Mouse (Mus musculus) midbrain, embryonic 12.5 days (tissue): ENCODE data around the gene Mcemp1. TPM values are rescaled to one million over a fixed set of nuclear protein-coding genes. Genes with fewer than 3 reads are reported as not detected.

ENCODE experiments used
- ATAC-seq: fragments of 200-750 bp; cut with Nextera tagmentation; 2 replicates; pipeline ENCODE4 v1.8.0; 2017; ENCODE audit warnings: low read depth, moderate TSS enrichment, moderate library complexity; ENCODE audit not compliant: low FRiP score
- H3K27ac ChIP-seq: fragments of 300-500 bp; sonication (generic); replicated peaks from 2 replicates; pipeline ENCODE4 v1.5.1; 2016; ENCODE audit warnings: mild to moderate bottlenecking
- H3K27me3 ChIP-seq: fragments of 300-500 bp; sonication (generic); 2 replicates; pipeline ENCODE4 v1.6.1; 2016; ENCODE audit warnings: mild to moderate bottlenecking
- H3K36me3 ChIP-seq: fragments of 300-500 bp; sonication (generic); 2 replicates; pipeline ENCODE4 v1.6.1; 2016
- H3K4me1 ChIP-seq: fragments of 300-500 bp; sonication (generic); 2 replicates; pipeline ENCODE4 v1.6.1; 2016
- H3K4me2 ChIP-seq: fragments of 300-500 bp; sonication (generic); replicated peaks from 2 replicates; pipeline ENCODE4 v1.6.1; 2016; ENCODE audit warnings: mild to moderate bottlenecking, moderate library complexity
- H3K4me3 ChIP-seq: fragments of 300-500 bp; sonication (generic); 2 replicates; pipeline ENCODE4 v1.5.1; 2016; ENCODE audit warnings: mild to moderate bottlenecking
- H3K9ac ChIP-seq: fragments of 300-500 bp; sonication (generic); replicated peaks from 2 replicates; pipeline ENCODE4 v1.6.1; 2016; ENCODE audit warnings: mild to moderate bottlenecking, moderate library complexity
- H3K9me3 ChIP-seq: fragments of 300-500 bp; sonication (generic); 2 replicates; pipeline ENCODE4 v1.6.1; 2016; ENCODE audit warnings: mild to moderate bottlenecking
- WGBS: fragments of 180-500 bp; shearing (Covaris S2); methylation state at CpG from one replicate; pipeline ENCODE4 v1.1.7; 2016; 5-methylcytosine and 5-hydroxymethylcytosine counted together
- polyA plus RNA-seq: library from polyadenylated mRNA; unstranded; fragments of >200 nt; fragmentation: Nextera tagmentation; extraction: Ambion mirVana; gene quantifications from 2 replicates; pipeline ENCODE4 v1.2.1, GENCODE M21; 2016

The Mcemp1 gene
- polyA plus RNA-seq, 1 experiment from 2014 or later = not detected

- ATAC-seq = peak; percentile 87
- H3K27me3 ChIP-seq = no peaks in the 10 kb centered on the region
- 1% methylated on average over 61 of the region's 61 CpGs for WGBS
Observed at GRCm38 (mm10) chr8:3676131-3676992, 10.8 kb downstream of the Mcemp1 start, which contains the start of gene Trappc5. Trappc5 (plus strand) TSS chr8:3676299.

GRCm38 (mm10) chr8:3676993-3677579, 11.5 kb downstream of the Mcemp1 start:
- 6% methylated on average over 15 of the region's 15 CpGs for WGBS

More at GRCm38 (mm10) chr8:3676131-3676992, 10.8 kb downstream of the Mcemp1 start, which contains the start of gene Trappc5:
- H3K27ac ChIP-seq = peak within 1 kb of the TSS; percentile 86
- H3K4me1 ChIP-seq = peaks cover 17% of the 10 kb centered on the region
- H3K9ac ChIP-seq = peak within 1 kb of the TSS; percentile 85
- H3K4me2 ChIP-seq = peak within 1 kb of the TSS; percentile 85
- H3K4me3 ChIP-seq = peak within 1 kb of the TSS; percentile 68
- H3K36me3 ChIP-seq = peaks cover 28% of the 10 kb centered on the region
- H3K9me3 ChIP-seq = no peaks in the 10 kb centered on the region

GRCm38 (mm10) chr8:3678831-3679230, 13.3 kb downstream of the Mcemp1 start:
- no peak overlapping the region for H3K4me2 ChIP-seq
- 95% methylated on average over 23 of the region's 23 CpGs for WGBS
- no peaks in the 10 kb centered on the region for H3K9me3 ChIP-seq
- H3K27me3 ChIP-seq = no peaks in the 10 kb centered on the region
- H3K4me1 ChIP-seq = peaks cover 12% of the 10 kb centered on the region
- H3K4me3 ChIP-seq = no peak overlapping the region
- ATAC-seq = no peak
- no peak overlapping the region for H3K27ac ChIP-seq
- H3K9ac ChIP-seq = no peak overlapping the region
- peaks cover 42% of the 10 kb centered on the region for H3K36me3 ChIP-seq

More at GRCm38 (mm10) chr8:3676993-3677579, 11.5 kb downstream of the Mcemp1 start:
- Histone ChIP-seq H3K9ac (peak overlapping the region; percentile 85), H3K27ac (peak overlapping the region; percentile 86), H3K9me3 (no peaks in the 10 kb centered on the region), H3K27me3 (no peaks in the 10 kb centered on the region), H3K4me1 (peaks cover 17% of the 10 kb centered on the region), H3K4me3 (peak overlapping the region; percentile 68), H3K36me3 (peaks cover 32% of the 10 kb centered on the region), H3K4me2 (peak overlapping the region; percentile 85)
- peak; percentile 7; the same call in 1 of the 2 replicates for ATAC-seq

- 96% methylated on average over 23 of the region's 23 CpGs for WGBS
- H3K9ac ChIP-seq = no peak overlapping the region
- no peak overlapping the region for H3K4me3 ChIP-seq
- peaks cover 42% of the 10 kb centered on the region for H3K36me3 ChIP-seq
- H3K4me2 ChIP-seq = no peak overlapping the region
- no peak for ATAC-seq
- no peak overlapping the region for H3K27ac ChIP-seq
- H3K4me1 ChIP-seq = peaks cover 12% of the 10 kb centered on the region
- no peaks in the 10 kb centered on the region for H3K27me3 ChIP-seq
- H3K9me3 ChIP-seq = no peaks in the 10 kb centered on the region
Observed at GRCm38 (mm10) chr8:3679236-3679635, 13.7 kb downstream of the Mcemp1 start.

- Histone ChIP-seq H3K4me3 (no peak overlapping the region), H3K9ac (no peak overlapping the region), H3K36me3 (peaks cover 42% of the 10 kb centered on the region), H3K27me3 (no peaks in the 10 kb centered on the region), H3K27ac (no peak overlapping the region), H3K9me3 (no peaks in the 10 kb centered on the region), H3K4me2 (no peak overlapping the region), H3K4me1 (peaks cover 12% of the 10 kb centered on the region)
- 98% methylated on average over 5 of the region's 5 CpGs for WGBS
- no peak for ATAC-seq
Observed at GRCm38 (mm10) chr8:3679656-3680055, 14.1 kb downstream of the Mcemp1 start.

- H3K4me1 ChIP-seq = peaks cover 7% of the 10 kb centered on the region
- H3K36me3 ChIP-seq = peaks cover 42% of the 10 kb centered on the region
- no peak for ATAC-seq
- H3K4me3 ChIP-seq = no peak overlapping the region
- no peaks in the 10 kb centered on the region for H3K27me3 ChIP-seq
- H3K27ac ChIP-seq = no peak overlapping the region
- H3K9me3 ChIP-seq = no peaks in the 10 kb centered on the region
- no peak overlapping the region for H3K9ac ChIP-seq
- 96% methylated on average over 5 of the region's 5 CpGs for WGBS
- H3K4me2 ChIP-seq = no peak overlapping the region
Observed at GRCm38 (mm10) chr8:3682435-3682834, 16.9 kb downstream of the Mcemp1 start.

GRCm38 (mm10) chr8:3683408-3684176, 18.0 kb downstream of the Mcemp1 start:
- no peak for ATAC-seq
- no peak overlapping the region for H3K4me2 ChIP-seq
- peaks cover 41% of the 10 kb centered on the region for H3K36me3 ChIP-seq
- no peaks in the 10 kb centered on the region for H3K4me1 ChIP-seq
- H3K9ac ChIP-seq = no peak overlapping the region
- 69% methylated on average over 6 of the region's 6 CpGs for WGBS
- H3K4me3 ChIP-seq = no peak overlapping the region
- H3K9me3 ChIP-seq = no peaks in the 10 kb centered on the region
- no peak overlapping the region for H3K27ac ChIP-seq
- no peaks in the 10 kb centered on the region for H3K27me3 ChIP-seq

GRCm38 (mm10) chr8:3684530-3684929, 19.0 kb downstream of the Mcemp1 start:
- Histone ChIP-seq H3K36me3 (peaks cover 32% of the 10 kb centered on the region), H3K9me3 (no peaks in the 10 kb centered on the region), H3K9ac (no peak overlapping the region; the same call in 1 of the 2 replicates), H3K27me3 (no peaks in the 10 kb centered on the region), H3K4me2 (no peak overlapping the region), H3K27ac (no peak overlapping the region), H3K4me3 (no peak overlapping the region), H3K4me1 (no peaks in the 10 kb centered on the region)
- peak; percentile 43 for ATAC-seq

- H3K27me3 ChIP-seq = no peaks in the 10 kb centered on the region
- peaks cover 23% of the 10 kb centered on the region for H3K36me3 ChIP-seq
- H3K4me1 ChIP-seq = no peaks in the 10 kb centered on the region
- H3K9ac ChIP-seq = no peak overlapping the region
- no peak overlapping the region for H3K4me3 ChIP-seq
- WGBS = 70% methylated on average over 5 of the region's 5 CpGs
- H3K4me2 ChIP-seq = no peak overlapping the region
- no peak for ATAC-seq
- H3K27ac ChIP-seq = no peak overlapping the region
- no peaks in the 10 kb centered on the region for H3K9me3 ChIP-seq
Observed at GRCm38 (mm10) chr8:3685422-3685821, 19.9 kb downstream of the Mcemp1 start.

- H3K27me3 ChIP-seq = no peaks in the 10 kb centered on the region
- H3K4me2 ChIP-seq = no peak overlapping the region
- H3K4me3 ChIP-seq = no peak overlapping the region
- H3K9me3 ChIP-seq = no peaks in the 10 kb centered on the region
- H3K36me3 ChIP-seq = peaks cover 5% of the 10 kb centered on the region; the same call in 1 of the 2 replicates
- ATAC-seq = no peak
- no peak overlapping the region for H3K9ac ChIP-seq
- WGBS = 79% methylated on average over 6 of the region's 6 CpGs
- H3K27ac ChIP-seq = no peak overlapping the region
- no peaks in the 10 kb centered on the region for H3K4me1 ChIP-seq
Observed at GRCm38 (mm10) chr8:3687537-3687936, 22.0 kb downstream of the Mcemp1 start.

GRCm38 (mm10) chr8:3690774-3691173, 25.2 kb downstream of the Mcemp1 start:
- Histone ChIP-seq H3K4me2 (no peak overlapping the region), H3K4me1 (no peaks in the 10 kb centered on the region), H3K36me3 (no peaks in the 10 kb centered on the region), H3K27ac (no peak overlapping the region), H3K4me3 (no peak overlapping the region), H3K9ac (no peak overlapping the region), H3K9me3 (no peaks in the 10 kb centered on the region), H3K27me3 (no peaks in the 10 kb centered on the region)
- no peak for ATAC-seq
- WGBS = 74% methylated on average over 3 of the region's 3 CpGs

- WGBS = 85% methylated on average over 3 of the region's 3 CpGs
- no peak within 1 kb of the TSS for H3K9ac ChIP-seq
- no peaks in the 10 kb centered on the region for H3K9me3 ChIP-seq
- ATAC-seq = no peak
- no peaks in the 10 kb centered on the region for H3K27me3 ChIP-seq
- H3K4me3 ChIP-seq = no peak within 1 kb of the TSS
- H3K4me2 ChIP-seq = no peak within 1 kb of the TSS
- H3K4me1 ChIP-seq = no peaks in the 10 kb centered on the region
- no peaks in the 10 kb centered on the region for H3K36me3 ChIP-seq
- no peak within 1 kb of the TSS for H3K27ac ChIP-seq
Observed at GRCm38 (mm10) chr8:3694121-3694520, 28.6 kb downstream of the Mcemp1 start, which contains the start of gene Fcer2a. Fcer2a (minus strand) TSS chr8:3694175.
